Mouse (Mus musculus): ENCODE results near the gene Bcl3. TPM values are rescaled to one million over a fixed set of nuclear protein-coding genes. Genes with fewer than 3 reads are reported as not detected.
A peak's percentile ranks its signal among the peaks of the same experiment; 100 is the strongest.

Gene Bcl3
- polyA plus RNA-seq, 1 experiment from 2014 or later = 3.7 TPM

DNA sequence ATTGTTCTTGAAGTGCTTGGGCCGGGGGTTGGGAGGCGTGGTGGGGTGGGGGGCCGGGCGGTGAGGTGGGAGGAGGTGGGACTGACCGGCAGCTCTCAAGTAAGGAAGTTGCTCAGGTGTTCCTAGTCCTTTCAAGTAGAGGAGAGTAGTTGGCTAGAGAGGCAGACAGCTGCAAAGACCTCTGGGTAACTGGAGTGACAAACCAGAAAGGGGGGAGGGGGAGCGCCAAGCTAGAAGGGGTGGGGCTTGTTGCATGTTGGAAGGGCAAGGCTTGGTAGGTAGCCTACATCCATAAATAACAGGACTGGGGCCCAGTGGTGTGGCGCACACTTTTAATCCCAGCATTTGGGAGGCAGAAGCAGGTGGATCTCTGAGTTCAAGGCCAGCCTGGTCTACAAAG is 40.8 kb downstream of the Bcl3 start:
- 0 out of 2 replicates have a peak, but pooled peaks cover 4% of the 10 kb centered on the region for H3K4me1 ChIP-seq
- H3K4me2 ChIP-seq = no peak overlapping the region
- no peak overlapping the region for H3K27ac ChIP-seq
- no peaks in the 10 kb centered on the region for H3K36me3 ChIP-seq
- H3K27me3 ChIP-seq (replicated peaks) = peaks cover 12% of the 10 kb centered on the region
- H3K9me3 ChIP-seq (replicated peaks) = no peaks in the 10 kb centered on the region
- H3K4me3 ChIP-seq = no peak overlapping the region
- no peak overlapping the region for H3K9ac ChIP-seq
- no peak for ATAC-seq
- 79% methylated on average over 7 of the region's 7 CpGs for WGBS (ENCODE audit: insufficient replicate concordance)

DNA sequence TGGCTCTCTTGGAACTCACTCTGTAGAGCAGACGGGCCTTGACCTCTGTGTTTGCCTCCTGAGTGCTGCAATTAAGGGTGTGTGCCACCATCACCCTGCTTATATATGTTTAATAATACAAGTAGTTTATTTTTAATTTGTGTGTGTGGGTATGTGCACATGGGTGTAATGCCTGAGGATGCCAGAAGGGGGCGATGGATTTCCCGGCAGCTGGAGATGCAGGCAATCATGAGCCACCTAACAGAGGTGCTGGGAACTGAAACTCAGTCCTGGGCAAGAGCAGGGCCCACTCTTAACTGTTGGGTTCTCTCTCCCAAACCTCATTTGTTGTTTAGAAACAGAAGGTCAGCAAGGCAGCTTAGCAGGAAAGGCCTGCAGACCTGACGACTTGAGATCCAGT is 42.7 kb downstream of the Bcl3 start:
- 70% methylated on average over 4 of the region's 4 CpGs for WGBS (ENCODE audit: insufficient replicate concordance)
- Histone ChIP-seq H3K36me3 (no peaks in the 10 kb centered on the region), H3K4me3 (no peak overlapping the region), H3K4me1 (no peaks in the 10 kb centered on the region), H3K9me3 (replicated peaks) (no peaks in the 10 kb centered on the region), H3K4me2 (no peak overlapping the region), H3K27ac (no peak overlapping the region), H3K9ac (no peak overlapping the region), H3K27me3 (replicated peaks) (peaks cover 3% of the 10 kb centered on the region; the same call in 1 of the 2 replicates)
- ATAC-seq = no peak

DNA sequence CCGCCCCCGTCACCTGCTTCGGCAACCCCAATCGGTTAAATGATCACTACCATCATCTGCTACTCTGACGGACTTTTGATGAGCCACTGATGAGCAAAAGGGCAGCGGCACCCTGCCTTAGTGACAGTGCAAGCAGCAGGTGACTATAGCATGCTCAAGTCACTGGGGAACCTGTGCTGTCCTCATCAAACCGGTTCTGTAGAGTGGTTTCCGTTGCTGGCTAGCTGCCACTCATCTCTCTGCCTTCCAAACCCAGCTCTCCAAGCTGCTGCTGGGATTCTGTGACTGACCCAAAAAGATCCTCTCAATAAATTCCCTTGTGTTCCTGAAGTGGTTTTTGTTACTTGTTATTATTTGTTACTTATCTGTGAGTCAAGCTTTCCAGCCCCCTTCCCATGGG is 43.9 kb downstream of the Bcl3 start:
- Histone ChIP-seq H3K27ac (no peak overlapping the region), H3K4me2 (no peak overlapping the region), H3K9ac (no peak overlapping the region), H3K36me3 (no peaks in the 10 kb centered on the region), H3K27me3 (replicated peaks) (peaks cover 6% of the 10 kb centered on the region; the same call in 1 of the 2 replicates), H3K9me3 (replicated peaks) (no peaks in the 10 kb centered on the region), H3K4me1 (no peaks in the 10 kb centered on the region), H3K4me3 (no peak overlapping the region)
- 71% methylated on average over 8 of the region's 8 CpGs for WGBS (ENCODE audit: insufficient replicate concordance)
- no peak for ATAC-seq

DNA sequence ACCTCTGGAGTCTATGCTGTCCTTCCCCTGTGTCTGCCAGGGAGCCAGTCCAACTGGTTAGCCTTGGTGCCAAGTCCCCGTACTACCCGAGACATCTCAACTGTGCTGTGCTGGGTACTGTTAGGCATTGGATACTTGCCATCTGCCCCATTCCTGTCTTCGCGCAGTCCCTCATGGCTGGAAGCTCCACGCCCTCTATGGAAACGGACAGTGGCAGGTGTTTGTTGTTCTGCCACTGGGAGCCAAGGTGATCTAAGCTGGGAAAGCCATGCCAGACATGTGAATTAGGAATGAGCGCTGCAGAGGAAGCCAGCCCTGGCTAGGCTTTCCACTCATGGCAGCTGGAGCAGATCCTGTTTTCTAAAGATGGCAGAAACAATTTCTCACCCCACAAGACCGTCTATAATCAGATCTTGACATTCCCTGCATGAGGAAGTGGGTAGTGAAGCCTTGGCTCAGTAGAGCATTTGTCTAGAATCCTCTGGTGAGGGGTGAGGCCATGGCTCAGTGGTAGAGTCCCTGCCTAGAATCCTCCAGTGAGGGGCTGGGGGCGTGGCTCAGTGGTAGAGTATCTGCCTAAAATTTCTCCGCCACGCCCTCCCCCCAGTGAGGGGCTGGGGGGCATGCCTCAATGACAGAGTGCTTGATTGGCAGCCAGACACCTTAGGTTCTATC is 45.4 kb downstream of the Bcl3 start:
- no peak for ATAC-seq
- H3K27me3 ChIP-seq (replicated peaks) = peaks cover 17% of the 10 kb centered on the region
- H3K9me3 ChIP-seq (replicated peaks) = no peaks in the 10 kb centered on the region
- no peaks in the 10 kb centered on the region for H3K36me3 ChIP-seq
- H3K4me3 ChIP-seq = no peak overlapping the region
- WGBS (ENCODE audit: insufficient replicate concordance) = 68% methylated on average over 11 of the region's 11 CpGs
- H3K4me1 ChIP-seq = no peaks in the 10 kb centered on the region
- no peak overlapping the region for H3K27ac ChIP-seq
- H3K9ac ChIP-seq = no peak overlapping the region
- no peak overlapping the region for H3K4me2 ChIP-seq

DNA sequence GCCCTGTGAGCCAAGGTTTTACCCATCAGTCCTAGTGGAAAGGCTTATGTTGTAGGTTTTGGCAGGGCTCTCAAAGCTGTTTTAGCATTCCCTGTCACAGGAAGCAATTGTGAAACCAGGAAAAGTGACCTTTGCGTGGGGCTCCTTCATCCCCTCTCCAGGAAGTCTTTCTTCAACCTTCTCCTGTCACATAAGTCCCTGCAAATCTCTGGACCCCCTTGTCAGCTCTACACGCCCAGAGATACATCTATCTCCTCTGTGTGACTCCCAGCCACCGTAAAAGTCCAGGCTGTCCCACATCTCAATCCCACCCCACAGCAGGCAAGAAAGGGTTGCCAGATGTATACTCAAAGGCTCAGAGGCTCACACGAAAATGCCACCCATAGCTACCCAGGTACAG is 50.9 kb downstream of the Bcl3 start:
- H3K4me3 ChIP-seq = no peak overlapping the region
- no peaks in the 10 kb centered on the region for H3K9me3 ChIP-seq (replicated peaks)
- ATAC-seq = no peak
- H3K4me2 ChIP-seq = no peak overlapping the region
- H3K9ac ChIP-seq = no peak overlapping the region
- WGBS (ENCODE audit: insufficient replicate concordance) = 38% methylated on average over 4 of the region's 4 CpGs
- H3K4me1 ChIP-seq = peaks cover 24% of the 10 kb centered on the region
- H3K27me3 ChIP-seq (replicated peaks) = peaks cover 57% of the 10 kb centered on the region
- no peak overlapping the region for H3K27ac ChIP-seq
- no peaks in the 10 kb centered on the region for H3K36me3 ChIP-seq

- peak within 1 kb of the TSS; percentile 43 for H3K4me3 ChIP-seq
- peaks cover 57% of the 10 kb centered on the region for H3K27me3 ChIP-seq (replicated peaks)
- H3K4me2 ChIP-seq = peak within 1 kb of the TSS; percentile 63
- H3K9me3 ChIP-seq (replicated peaks) = no peaks in the 10 kb centered on the region
- WGBS (ENCODE audit: insufficient replicate concordance) = 8% methylated on average over 9 of the region's 9 CpGs
- 0 out of 2 replicates have a peak, but pooled peaks have one; percentile 17 for ATAC-seq
- no peak within 1 kb of the TSS for H3K27ac ChIP-seq
- H3K9ac ChIP-seq = peak within 1 kb of the TSS; percentile 54
- H3K36me3 ChIP-seq = no peaks in the 10 kb centered on the region
- peaks cover 24% of the 10 kb centered on the region for H3K4me1 ChIP-seq
These were observed 51.6 kb downstream of the Bcl3 start, which contains the start of gene Bcam for GRCm38 (mm10) chr7:19770984-19771391. Gene Bcam (minus strand): TSS chr7:19771016.

GRCm38 (mm10) chr7:19770375-19770754 is 52.2 kb downstream of the Bcl3 start:
- Histone ChIP-seq H3K9ac (peak overlapping the region; percentile 54), H3K27me3 (replicated peaks) (peaks cover 57% of the 10 kb centered on the region), H3K4me2 (peak overlapping the region; percentile 63), H3K27ac (no peak overlapping the region), H3K4me3 (peak overlapping the region; percentile 43), H3K9me3 (replicated peaks) (no peaks in the 10 kb centered on the region), H3K4me1 (peaks cover 24% of the 10 kb centered on the region), H3K36me3 (no peaks in the 10 kb centered on the region)
- under 1% methylated on average over 28 of the region's 28 CpGs for WGBS (ENCODE audit: insufficient replicate concordance)
- peak; percentile 65 for ATAC-seq

DNA sequence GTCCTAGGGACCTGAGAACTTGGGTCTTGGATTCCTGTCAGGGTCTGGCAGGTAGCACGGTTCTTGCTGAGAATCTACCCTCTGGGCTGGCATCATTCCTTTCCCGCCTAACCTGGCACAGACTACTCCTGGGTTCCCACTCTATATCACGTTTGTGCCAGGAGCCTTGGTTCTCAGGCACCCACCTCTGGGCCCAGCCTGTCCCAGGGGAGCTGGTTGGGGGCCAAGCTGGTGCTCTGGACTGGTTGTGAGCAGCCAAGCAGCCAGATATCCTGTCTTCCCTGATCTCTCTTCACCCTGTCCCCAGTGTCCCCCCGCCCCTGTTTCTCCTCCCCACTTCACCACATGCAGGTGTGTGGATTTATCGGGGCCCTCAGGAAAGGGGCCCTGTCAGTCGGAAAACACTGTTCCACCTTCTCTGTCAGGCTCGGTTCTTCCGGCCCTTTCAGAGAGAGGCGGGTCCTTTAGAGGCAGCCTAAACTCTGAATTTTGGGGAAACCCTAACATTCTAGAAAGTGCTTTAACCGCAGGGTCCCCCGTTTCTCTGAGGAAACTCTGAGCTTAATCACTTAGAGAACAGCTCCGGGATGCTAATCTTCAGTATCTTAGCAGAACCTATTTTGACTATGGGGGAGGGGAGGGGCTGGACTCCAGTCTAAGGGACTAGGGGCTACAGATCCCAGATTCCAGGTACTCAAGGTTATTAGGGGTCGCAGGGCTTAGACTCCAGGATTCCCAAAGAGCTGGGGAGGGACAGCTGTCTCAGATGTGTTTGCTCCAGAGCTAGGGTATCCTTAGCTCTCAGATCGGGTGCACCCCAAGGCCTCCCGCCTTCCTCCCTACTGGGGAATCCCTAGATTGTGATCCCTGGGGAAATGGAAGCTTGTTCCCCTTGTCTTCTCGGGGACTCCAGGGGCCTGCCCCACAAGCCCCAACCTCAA is 52.9 kb downstream of the Bcl3 start:
- H3K4me1 ChIP-seq = peaks cover 24% of the 10 kb centered on the region
- ATAC-seq = no peak; the same call in 1 of the 2 replicates
- H3K36me3 ChIP-seq = no peaks in the 10 kb centered on the region
- no peaks in the 10 kb centered on the region for H3K9me3 ChIP-seq (replicated peaks)
- peaks cover 57% of the 10 kb centered on the region for H3K27me3 ChIP-seq (replicated peaks)
- peak overlapping the region; percentile 43 for H3K4me3 ChIP-seq
- peak overlapping the region; percentile 54 for H3K9ac ChIP-seq
- H3K4me2 ChIP-seq = peak overlapping the region; percentile 63
- H3K27ac ChIP-seq = no peak overlapping the region
- WGBS (ENCODE audit: insufficient replicate concordance) = 13% methylated on average over 16 of the region's 16 CpGs

DNA sequence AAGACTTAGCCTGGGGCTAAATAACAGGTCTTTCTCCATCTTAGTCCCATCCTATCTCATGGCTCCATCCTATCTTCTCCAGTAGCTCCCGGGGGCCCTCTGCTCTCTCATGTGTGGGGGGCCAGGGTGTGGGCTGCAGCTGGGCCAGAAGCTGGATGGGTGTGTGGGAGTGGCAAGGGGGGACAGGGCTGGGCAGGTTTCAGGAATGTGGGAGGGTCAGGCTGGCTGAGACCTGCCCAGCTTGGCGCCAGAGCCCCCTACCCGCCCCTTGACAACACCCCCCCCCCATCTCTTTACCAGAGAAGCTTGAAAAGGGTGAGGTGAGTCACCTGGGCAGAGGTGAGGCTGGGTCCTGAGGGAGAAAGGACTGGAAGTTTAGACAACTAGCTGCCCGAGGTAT is 53.6 kb downstream of the Bcl3 start:
- Histone ChIP-seq H3K4me2 (no peak overlapping the region; the same call in 1 of the 2 replicates), H3K9ac (no peak overlapping the region), H3K27me3 (replicated peaks) (peaks cover 57% of the 10 kb centered on the region), H3K27ac (no peak overlapping the region), H3K4me3 (no peak overlapping the region), H3K4me1 (peaks cover 24% of the 10 kb centered on the region), H3K9me3 (replicated peaks) (no peaks in the 10 kb centered on the region), H3K36me3 (no peaks in the 10 kb centered on the region)
- 39% methylated on average over 4 of the region's 4 CpGs for WGBS (ENCODE audit: insufficient replicate concordance)
- ATAC-seq = no peak

DNA sequence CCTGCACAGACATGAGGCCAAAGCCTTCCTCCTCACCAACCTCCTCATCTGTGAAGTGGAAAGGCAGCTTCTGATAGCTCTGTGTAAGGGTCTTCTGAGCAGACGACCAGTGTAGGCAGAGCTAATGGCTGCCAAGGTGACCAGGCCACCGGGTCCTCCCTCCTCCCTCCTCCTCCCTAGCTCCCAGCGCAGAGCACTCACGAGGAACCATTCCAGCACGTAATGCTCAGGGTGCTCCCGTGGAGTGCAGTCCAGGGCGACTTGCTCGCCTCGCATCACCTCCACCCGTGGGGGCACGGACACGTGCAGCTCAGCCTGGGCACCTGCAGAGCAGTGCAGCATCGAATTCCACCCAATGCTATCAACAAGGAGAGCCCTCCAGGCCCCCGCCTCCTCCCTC is 54.3 kb downstream of the Bcl3 start:
- Histone ChIP-seq H3K27ac (no peak overlapping the region), H3K27me3 (replicated peaks) (peaks cover 52% of the 10 kb centered on the region), H3K4me2 (no peak overlapping the region), H3K36me3 (no peaks in the 10 kb centered on the region), H3K4me1 (peaks cover 24% of the 10 kb centered on the region), H3K9ac (no peak overlapping the region), H3K4me3 (no peak overlapping the region), H3K9me3 (replicated peaks) (no peaks in the 10 kb centered on the region)
- 55% methylated on average over 14 of the region's 14 CpGs for WGBS (ENCODE audit: insufficient replicate concordance)
- no peak for ATAC-seq

DNA sequence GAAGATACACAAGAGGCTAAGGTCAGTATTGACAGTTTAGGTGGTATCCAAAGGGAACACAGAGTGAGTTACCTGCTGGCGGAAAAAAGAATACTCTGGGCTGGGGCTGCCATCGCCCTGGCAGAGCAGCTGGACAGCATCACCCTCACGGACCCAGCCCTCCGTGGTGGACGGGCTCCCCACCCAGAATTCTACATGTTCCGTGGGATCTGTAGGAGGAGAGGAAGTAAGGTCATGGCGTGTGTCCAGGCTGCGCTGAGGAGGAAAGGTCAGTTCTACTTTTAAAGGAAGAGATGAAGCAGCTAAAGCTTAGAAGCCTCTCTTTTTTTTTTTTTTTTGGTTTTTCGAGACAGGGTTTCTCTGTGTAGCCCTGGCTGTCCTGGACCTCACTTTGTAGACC is 58.0 kb downstream of the Bcl3 start:
- no peak overlapping the region for H3K9ac ChIP-seq
- no peak for ATAC-seq
- peaks cover 8% of the 10 kb centered on the region; the same call in 1 of the 2 replicates for H3K4me1 ChIP-seq
- no peak overlapping the region for H3K4me3 ChIP-seq
- peaks cover 21% of the 10 kb centered on the region for H3K27me3 ChIP-seq (replicated peaks)
- H3K27ac ChIP-seq = no peak overlapping the region
- no peak overlapping the region for H3K4me2 ChIP-seq
- WGBS (ENCODE audit: insufficient replicate concordance) = 70% methylated on average over 9 of the region's 9 CpGs
- no peaks in the 10 kb centered on the region for H3K36me3 ChIP-seq
- no peaks in the 10 kb centered on the region for H3K9me3 ChIP-seq (replicated peaks)

Measured in liver, embryonic 12.5 days (tissue).